Mouse (Mus musculus) stomach, postnatal 0 days (tissue): ENCODE data around the gene Plekha4. TPM values are rescaled to one million over a fixed set of nuclear protein-coding genes. Genes with fewer than 3 reads are reported as not detected.

Experiments
- ATAC-seq: fragments of 200-750 bp; cut with Nextera tagmentation; 2 replicates; pipeline ENCODE4 v1.8.0; 2017; ENCODE audit not compliant: low FRiP score, low TSS enrichment
- DNase-seq: peaks from one replicate; pipeline ENCODE4 v3.0.0-alpha.2; 2016; ENCODE audit warnings: low spot score
- H3K27ac ChIP-seq: fragments of 300-500 bp; sonication (generic); replicated peaks from 2 replicates; pipeline ENCODE4 v1.5.1; 2014; ENCODE audit warnings: mild to moderate bottlenecking, control low read depth
- H3K27me3 ChIP-seq: fragments of 300-500 bp; sonication (generic); 2 replicates; pipeline ENCODE4 v1.6.1; 2014; ENCODE audit warnings: low read length; ENCODE audit not compliant: control insufficient read depth, insufficient read depth
- H3K36me3 ChIP-seq: fragments of 300-500 bp; sonication (generic); 2 replicates; pipeline ENCODE4 v1.6.1; 2014; ENCODE audit warnings: low read length, mixed read lengths; ENCODE audit not compliant: control insufficient read depth, insufficient read depth
- H3K4me1 ChIP-seq: fragments of 300-500 bp; sonication (generic); replicated peaks from 2 replicates; pipeline ENCODE4 v1.6.1; 2014; ENCODE audit warnings: antibody characterized with exemption; ENCODE audit not compliant: control insufficient read depth, insufficient read depth
- H3K4me2 ChIP-seq: fragments of 300-500 bp; sonication (generic); replicated peaks from 2 replicates; pipeline ENCODE4 v1.6.1; 2014; ENCODE audit warnings: low read depth, mild to moderate bottlenecking, control low read depth, moderate library complexity
- H3K4me3 ChIP-seq: fragments of 300-500 bp; sonication (generic); 2 replicates; pipeline ENCODE4 v1.5.1; 2014; ENCODE audit warnings: low read depth, low read length, control low read depth
- H3K9ac ChIP-seq: fragments of 300-500 bp; sonication (generic); 2 replicates; pipeline ENCODE4 v1.6.1; 2014; ENCODE audit warnings: mild to moderate bottlenecking, low read length, control low read depth, mixed read lengths
- H3K9me3 ChIP-seq: fragments of 300-500 bp; sonication (generic); 2 replicates; pipeline ENCODE4 v1.6.1; 2016; ENCODE audit warnings: low read length; ENCODE audit not compliant: control insufficient read depth
- CTCF ChIP-seq: IDR thresholded peaks from 2 replicates; pipeline ENCODE4 v1.5.1; 2016; ENCODE audit warnings: antibody characterized with exemption, low read depth, mild to moderate bottlenecking, moderate library complexity
- EP300 ChIP-seq: optimal IDR thresholded peaks from 2 replicates; pipeline ENCODE3; 2016; ENCODE audit warnings: antibody characterized with exemption
- WGBS: fragments of 180-500 bp; shearing (Covaris S2); extraction: QIAGEN DNeasy Blood & Tissue Kit; methylation state at CpG from one replicate; pipeline ENCODE4 v1.1.7; 2014; 5-methylcytosine and 5-hydroxymethylcytosine counted together
- polyA plus RNA-seq: library from polyadenylated mRNA; unstranded; fragments of >200 nt; fragmentation: Nextera tagmentation; extraction: Ambion mirVana; gene quantifications from 2 replicates; pipeline ENCODE4 v1.2.1, GENCODE M21; 2015

Gene Plekha4
- polyA plus RNA-seq, 1 experiment from 2014 or later, result 7.9 TPM

DNA sequence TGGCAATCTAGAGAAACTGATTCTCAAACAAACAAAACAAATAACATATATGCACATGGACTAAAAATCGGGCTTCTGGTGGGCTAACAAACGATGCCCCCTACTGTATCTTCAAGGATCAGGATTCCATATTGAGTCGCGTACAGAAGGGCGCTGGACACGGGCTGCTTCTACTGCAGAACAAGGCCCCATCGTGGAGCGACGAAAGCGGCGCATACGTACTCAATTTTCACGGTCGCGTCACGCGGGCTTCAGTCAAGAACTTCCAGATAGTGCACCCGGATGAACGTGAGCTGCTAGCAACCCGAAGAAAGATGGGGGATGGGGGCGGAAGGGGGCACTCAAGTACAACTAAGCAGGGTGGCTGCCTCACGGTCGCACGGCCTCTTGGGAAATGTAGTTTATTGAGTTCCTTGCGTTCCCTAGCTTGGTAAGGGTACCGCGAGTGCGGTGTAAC lies 4.4 kb upstream of the Plekha4 start:
- ATAC-seq, result peak; percentile 59

DNA sequence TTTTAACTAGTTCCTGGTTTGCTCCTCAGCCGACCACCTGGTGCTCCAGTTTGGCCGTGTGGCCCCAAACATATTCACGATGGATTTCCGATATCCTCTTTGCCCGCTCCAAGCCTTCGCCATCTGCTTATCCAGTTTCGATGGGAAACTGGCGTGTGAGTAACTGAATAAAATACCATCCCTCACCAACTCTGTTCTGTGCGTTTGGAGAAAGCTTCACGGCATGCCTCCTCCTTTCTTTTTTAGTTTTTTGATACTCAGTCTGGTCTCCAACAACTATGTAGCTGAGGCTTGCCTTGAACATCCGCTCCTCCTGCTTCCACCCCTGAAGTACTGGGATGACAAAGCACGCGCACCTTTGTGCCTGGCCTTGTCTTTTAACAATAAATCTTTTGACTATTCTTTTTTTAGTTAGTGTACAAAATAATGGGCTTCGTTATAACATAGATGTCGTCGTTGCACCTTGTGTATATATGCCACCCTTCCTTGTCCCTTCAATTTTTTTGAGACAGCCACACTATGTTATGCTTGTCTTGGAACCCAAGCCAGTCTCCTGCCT lies 3.9 kb upstream of the Plekha4 start:
- Histone ChIP-seq H3K4me2 (peak overlapping the region; percentile 61), H3K27me3 (no peaks in the 10 kb centered on the region), H3K4me1 (0 out of 2 replicates have a peak, but pooled peaks cover 6% of the 10 kb centered on the region), H3K4me3 (peak overlapping the region; percentile 45), H3K9ac (0 out of 2 replicates have a peak overlapping the region, but pooled peaks have one; percentile 70), H3K9me3 (no peaks in the 10 kb centered on the region), H3K27ac (peak overlapping the region; percentile 86; the same call in 1 of the 2 replicates), H3K36me3 (peaks cover 4% of the 10 kb centered on the region; the same call in 1 of the 2 replicates)
- TF ChIP-seq EP300 (no peak), CTCF (no peak)
- ATAC-seq (no peak), DNase-seq (no peak)
- 58% methylated on average over 16 of the region's 16 CpGs for WGBS

More for the DNA sequence above, 4.4 kb upstream of the Plekha4 start:
- no peaks in the 10 kb centered on the region for H3K9me3 ChIP-seq
- H3K4me1 ChIP-seq, result 0 out of 2 replicates have a peak, but pooled peaks cover 6% of the 10 kb centered on the region
- peak overlapping the region; percentile 70 for H3K9ac ChIP-seq
- H3K27ac ChIP-seq, result peak overlapping the region; percentile 86
- H3K4me3 ChIP-seq, result peak overlapping the region; percentile 45
- H3K4me2 ChIP-seq, result peak overlapping the region; percentile 61
- no peak for TF ChIP-seq EP300
- TF ChIP-seq CTCF, result peak; percentile 57
- WGBS, result under 1% methylated on average over 28 of the region's 28 CpGs
- H3K27me3 ChIP-seq, result no peaks in the 10 kb centered on the region
- peak; percentile 89 for DNase-seq
- H3K36me3 ChIP-seq, result peaks cover 4% of the 10 kb centered on the region; the same call in 1 of the 2 replicates

- Histone ChIP-seq H3K4me2 (peak overlapping the region; percentile 35), H3K27ac (0 out of 2 replicates have a peak overlapping the region, but pooled peaks have one; percentile 13), H3K4me1 (0 out of 2 replicates have a peak, but pooled peaks cover 6% of the 10 kb centered on the region), H3K4me3 (peak overlapping the region; percentile 8; the same call in 1 of the 2 replicates), H3K9ac (peak overlapping the region; percentile 38; the same call in 1 of the 2 replicates), H3K9me3 (no peaks in the 10 kb centered on the region), H3K27me3 (no peaks in the 10 kb centered on the region), H3K36me3 (peaks cover 4% of the 10 kb centered on the region; the same call in 1 of the 2 replicates)
- DNase-seq (no peak), ATAC-seq (no peak)
- 67% methylated on average over 18 of the region's 18 CpGs for WGBS
- TF ChIP-seq EP300 (no peak), CTCF (no peak)
These were observed 3.0 kb upstream of the Plekha4 start for GRCm38 (mm10) chr7:45522957-45523676.

DNA sequence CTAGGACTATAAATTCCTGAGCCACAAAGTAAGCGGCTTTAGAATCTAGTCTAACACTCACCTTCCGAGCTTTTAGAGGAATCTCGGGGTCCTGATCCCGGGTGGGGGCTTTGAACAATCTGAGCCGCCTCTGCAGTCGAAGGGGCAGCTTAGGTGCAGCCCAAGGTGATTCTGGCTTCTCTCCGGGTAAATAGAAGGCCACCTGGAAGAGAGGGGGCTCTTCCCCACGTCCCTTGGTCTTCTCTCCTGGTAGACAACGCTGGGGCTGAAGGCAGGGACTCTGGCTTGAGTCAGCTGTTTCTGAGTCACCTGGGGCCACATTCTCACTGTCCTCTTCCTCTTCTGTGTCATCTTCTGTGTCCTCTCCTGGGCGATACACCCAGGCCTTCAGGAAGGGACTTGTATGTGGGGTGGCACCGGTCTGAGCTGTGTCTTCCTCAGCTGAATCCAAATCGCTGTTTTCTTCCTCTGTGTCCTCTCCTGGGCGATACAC lies 2.4 kb upstream of the Plekha4 start:
- TF ChIP-seq EP300 (no peak), CTCF (no peak)
- Histone ChIP-seq H3K9ac (0 out of 2 replicates have a peak overlapping the region, but pooled peaks have one; percentile 38), H3K4me1 (0 out of 2 replicates have a peak, but pooled peaks cover 6% of the 10 kb centered on the region), H3K4me2 (peak overlapping the region; percentile 19), H3K27me3 (no peaks in the 10 kb centered on the region), H3K9me3 (no peaks in the 10 kb centered on the region), H3K4me3 (peak overlapping the region; percentile 8; the same call in 1 of the 2 replicates), H3K27ac (no peak overlapping the region), H3K36me3 (peaks cover 4% of the 10 kb centered on the region; the same call in 1 of the 2 replicates)
- no peak for ATAC-seq
- DNase-seq, result no peak
- WGBS, result 73% methylated on average over 12 of the region's 13 CpGs

GRCm38 (mm10) chr7:45524841-45525621 lies 1.1 kb upstream of the Plekha4 start:
- WGBS, result 19% methylated on average over 12 of the region's 12 CpGs
- H3K27me3 ChIP-seq, result no peaks in the 10 kb centered on the region
- DNase-seq (peak; percentile 48), ATAC-seq (peak; percentile 18)
- H3K36me3 ChIP-seq, result peaks cover 4% of the 10 kb centered on the region; the same call in 1 of the 2 replicates
- peak overlapping the region; percentile 76 for H3K4me3 ChIP-seq
- no peak for TF ChIP-seq EP300
- TF ChIP-seq CTCF, result no peak
- H3K4me1 ChIP-seq, result 0 out of 2 replicates have a peak, but pooled peaks cover 6% of the 10 kb centered on the region
- H3K9me3 ChIP-seq, result no peaks in the 10 kb centered on the region
- peak overlapping the region; percentile 97 for H3K27ac ChIP-seq
- peak overlapping the region; percentile 93 for H3K9ac ChIP-seq
- peak overlapping the region; percentile 88 for H3K4me2 ChIP-seq
